Mouse (Mus musculus): Measurements from ENCODE around the gene Pf4. TPM values are rescaled to one million over a fixed set of nuclear protein-coding genes. Genes with fewer than 3 reads are reported as not detected.

Pf4 gene
- total RNA-seq (2017), result 16.0 to 186 TPM (median 23.8 TPM) in 3 replicates

DNA sequence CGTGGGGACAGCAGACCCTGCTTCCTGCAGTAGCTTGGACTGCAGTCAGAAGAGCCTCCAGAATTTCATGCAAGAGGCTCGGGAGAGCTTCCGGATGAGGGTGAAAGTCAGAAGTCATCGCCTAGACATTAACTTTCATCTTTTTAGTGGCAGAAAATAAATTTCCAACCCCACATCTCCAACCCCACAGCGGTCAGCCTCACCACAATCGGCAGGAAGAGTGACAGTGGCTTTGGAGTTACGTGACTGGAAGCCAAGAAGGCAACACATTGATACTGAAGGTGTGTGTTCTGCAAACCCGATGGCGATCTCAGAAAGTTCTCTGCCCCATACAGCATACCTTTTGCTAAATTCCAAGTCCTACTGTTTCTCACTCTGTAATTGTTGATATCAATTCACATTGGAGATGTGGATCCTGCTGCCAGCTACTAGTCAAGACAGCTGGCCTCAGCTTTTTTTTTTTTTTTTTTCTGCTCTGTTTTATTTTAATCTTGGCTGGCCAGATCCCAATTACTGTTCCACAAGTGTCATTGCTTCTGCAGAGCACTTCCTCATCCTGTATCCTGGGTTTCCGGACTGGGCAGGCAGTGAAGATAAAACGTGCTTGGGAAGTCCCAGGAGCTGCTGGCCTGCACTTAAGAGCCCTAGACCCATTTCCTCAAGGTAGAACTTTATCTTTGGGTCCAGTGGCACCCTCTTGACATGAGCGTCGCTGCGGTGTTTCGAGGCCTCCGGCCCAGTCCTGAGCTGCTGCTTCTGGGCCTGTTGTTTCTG lies at the start of gene Pf4:
Pf4 (plus strand) TSS at position 556 of the 774 bp plus-strand sequence.
- 0 out of 2 replicates have a peak, but pooled peaks have one; percentile 9 for ATAC-seq (replicated peaks; ENCODE audit: insufficient number of reproducible peaks, low FRiP score, low TSS enrichment, poor library complexity, severe bottlenecking)

DNA sequence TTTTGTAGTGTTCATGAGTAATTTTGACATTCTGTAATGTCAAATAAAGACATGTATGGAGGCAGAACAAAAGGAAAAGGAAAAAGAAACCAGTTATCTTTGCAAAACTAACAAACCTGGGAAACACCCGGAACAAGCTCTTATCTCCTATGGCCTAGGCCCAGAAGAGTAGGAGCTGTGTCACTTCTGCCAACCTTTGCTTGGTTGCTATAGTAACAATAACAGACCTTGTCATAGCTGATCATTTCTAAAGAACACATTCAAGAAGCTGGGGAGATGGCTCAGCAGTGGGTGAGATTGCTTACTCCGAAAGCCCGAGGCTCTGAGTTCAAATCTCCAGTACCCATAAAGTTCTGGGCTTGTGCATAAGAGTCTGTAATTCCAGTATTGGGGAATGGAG lies 49.6 kb upstream of the Pf4 start:
- no peak for ATAC-seq (replicated peaks; ENCODE audit: insufficient number of reproducible peaks, low FRiP score, low TSS enrichment, poor library complexity, severe bottlenecking)

DNA sequence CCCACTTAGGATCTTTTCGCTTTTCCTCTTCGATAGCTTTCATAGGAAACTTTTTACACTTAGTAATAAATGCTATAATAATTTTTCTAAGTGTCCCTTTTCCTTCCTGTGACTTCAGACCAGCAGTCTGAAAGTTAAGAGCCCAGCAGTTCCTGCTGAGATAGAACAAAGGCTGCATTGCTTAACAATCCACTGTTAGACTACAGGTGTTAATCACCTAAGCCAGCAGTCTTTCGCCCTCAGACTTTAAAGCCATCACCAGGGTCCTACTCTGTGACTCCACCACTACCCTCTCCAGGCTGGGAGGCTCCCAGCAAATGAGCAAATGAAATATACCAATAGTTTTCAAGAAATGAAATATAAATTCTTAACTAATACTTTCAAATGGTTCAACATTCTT lies 44.0 kb upstream of the Pf4 start:
- no peak for ATAC-seq (replicated peaks; ENCODE audit: insufficient number of reproducible peaks, low FRiP score, low TSS enrichment, poor library complexity, severe bottlenecking)

DNA sequence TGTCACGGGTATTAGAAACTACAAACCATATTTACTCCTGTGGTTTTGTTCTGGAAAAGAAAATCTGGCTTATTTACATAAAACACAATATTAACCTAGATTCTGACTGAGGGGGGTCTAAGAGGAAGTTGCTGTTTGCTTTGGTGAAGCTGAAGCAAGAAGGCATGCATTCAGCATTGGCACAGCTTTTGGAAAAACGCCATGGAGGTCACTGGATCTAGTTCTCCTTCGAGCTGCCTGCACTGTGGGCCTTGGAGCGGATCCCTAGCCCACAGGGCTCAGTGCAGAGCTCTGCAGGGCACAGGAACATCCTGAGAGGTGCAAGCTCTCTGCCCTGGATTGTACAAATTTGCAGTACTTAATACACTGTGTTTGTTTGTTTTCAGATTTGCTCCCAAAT lies 40.8 kb upstream of the Pf4 start:
- no peak for ATAC-seq (replicated peaks; ENCODE audit: insufficient number of reproducible peaks, low FRiP score, low TSS enrichment, poor library complexity, severe bottlenecking)

DNA sequence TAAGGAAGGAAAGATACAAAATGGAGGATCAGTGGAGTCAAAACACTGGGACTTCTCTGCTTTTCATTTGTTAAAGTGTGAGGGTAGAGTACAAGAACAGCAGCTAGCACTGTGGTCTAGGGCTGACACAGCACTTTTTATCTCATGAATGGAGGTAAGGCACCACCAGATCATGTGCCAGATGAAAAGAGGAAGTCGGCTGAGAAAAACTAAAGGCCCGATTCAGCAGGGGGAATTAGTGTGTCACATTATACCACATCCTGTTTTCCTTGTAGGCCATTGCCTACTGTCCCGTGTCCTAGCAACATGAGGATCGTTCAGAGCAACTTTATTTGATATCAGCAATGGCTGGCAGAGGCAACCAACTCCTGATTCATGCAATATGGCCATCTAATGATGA lies 30.2 kb upstream of the Pf4 start:
- peak; percentile 98 for ATAC-seq (replicated peaks; ENCODE audit: insufficient number of reproducible peaks, low FRiP score, low TSS enrichment, poor library complexity, severe bottlenecking)

DNA sequence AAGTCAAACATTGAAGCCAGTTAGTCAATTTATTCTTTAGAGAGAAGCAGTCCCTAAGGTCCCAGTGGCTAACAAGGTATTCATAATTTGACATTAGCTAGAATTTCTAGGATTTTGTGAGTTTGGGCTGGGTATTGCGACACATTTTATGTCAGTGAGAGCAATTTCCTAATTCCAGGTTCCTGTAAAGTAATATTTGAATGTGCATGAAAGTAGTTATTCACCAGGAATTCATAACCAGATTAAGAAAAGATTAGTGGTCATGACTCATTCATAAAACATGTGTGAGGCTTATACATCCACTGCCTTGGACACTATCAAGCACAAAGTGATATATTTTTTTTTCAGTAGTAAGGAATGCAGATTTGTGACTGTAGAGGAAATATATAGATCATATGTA lies 18.3 kb upstream of the Pf4 start:
- ATAC-seq (replicated peaks; ENCODE audit: insufficient number of reproducible peaks, low FRiP score, low TSS enrichment, poor library complexity, severe bottlenecking), result no peak

DNA sequence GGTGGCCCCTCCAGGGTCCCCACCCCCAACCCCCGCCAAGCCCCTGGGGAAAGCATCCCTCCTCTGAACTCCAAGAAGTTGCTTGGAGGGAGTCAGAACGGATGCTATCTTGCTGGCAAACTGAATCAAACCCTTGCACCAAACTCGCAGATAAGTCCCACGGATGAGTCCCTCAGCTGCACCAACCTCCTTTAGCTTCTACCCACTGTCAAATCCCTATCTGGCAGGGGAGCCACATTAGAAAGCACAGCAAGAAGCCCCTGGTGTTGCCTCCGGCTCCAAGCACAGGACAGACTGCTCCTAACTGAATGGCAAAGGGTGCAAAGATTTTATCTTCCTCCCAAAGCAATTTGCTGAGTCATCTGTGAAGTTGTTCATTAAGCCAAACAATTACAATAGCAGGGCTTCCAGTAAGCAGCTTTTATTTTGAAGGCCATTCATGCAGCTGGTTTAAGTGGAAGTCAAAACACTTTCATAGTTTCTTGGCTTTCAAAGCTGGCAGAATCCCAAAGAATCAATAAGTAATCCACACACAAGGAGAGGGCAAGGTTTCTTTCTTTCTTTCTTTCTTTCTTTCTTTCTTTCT lies 14.1 kb upstream of the Pf4 start:
- ATAC-seq (replicated peaks; ENCODE audit: insufficient number of reproducible peaks, low FRiP score, low TSS enrichment, poor library complexity, severe bottlenecking), result no peak

DNA sequence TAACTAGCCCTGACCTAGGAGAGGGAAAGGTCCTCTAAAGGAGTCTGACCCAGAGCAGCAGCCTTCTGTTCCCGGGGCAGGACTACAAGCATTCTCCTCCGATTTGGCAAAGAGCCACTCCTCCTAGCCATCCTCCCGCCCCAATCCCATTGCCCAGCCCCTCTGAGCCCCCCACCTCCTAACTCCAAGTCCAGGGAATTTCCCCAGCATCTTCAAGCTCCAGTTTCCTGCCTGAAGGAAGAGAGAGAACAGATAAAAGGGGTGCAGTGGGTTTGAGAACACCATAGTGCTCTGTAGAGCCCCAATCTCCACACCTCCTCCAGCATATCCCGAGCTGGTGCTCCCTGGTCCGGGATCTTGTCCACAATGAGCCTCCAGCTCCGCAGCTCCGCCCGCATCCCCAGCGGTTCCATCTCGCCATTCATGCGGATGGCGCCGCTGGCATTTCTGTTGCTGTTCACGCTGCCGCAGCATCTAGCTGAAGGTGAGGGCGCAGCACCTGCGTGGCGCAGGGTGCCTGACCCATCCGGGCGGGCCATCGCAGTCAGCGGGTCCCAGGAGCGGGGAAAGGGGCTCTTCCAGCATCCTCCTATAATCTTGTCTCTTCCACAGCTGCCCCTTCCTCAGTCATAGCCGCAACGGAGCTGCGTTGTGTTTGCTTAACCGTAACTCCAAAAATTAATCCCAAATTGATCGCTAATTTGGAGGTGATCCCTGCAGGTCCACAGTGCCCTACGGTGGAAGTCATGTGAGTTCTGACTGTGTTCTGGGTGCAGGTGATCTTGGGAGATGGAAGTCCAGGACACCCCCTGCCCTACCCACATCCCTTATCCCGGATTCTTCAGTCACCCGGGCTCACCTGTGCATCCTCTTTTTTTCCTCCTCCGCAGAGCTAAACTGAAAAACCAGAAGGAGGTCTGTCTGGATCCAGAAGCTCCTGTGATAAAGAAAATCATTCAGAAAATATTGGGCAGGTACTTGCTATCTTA lies 12.9 kb upstream of the Pf4 start, which contains the start of gene Cxcl5:
Cxcl5 (plus strand) TSS at position 284 of the 989 bp plus-strand sequence.
- ATAC-seq (replicated peaks; ENCODE audit: insufficient number of reproducible peaks, low FRiP score, low TSS enrichment, poor library complexity, severe bottlenecking), result no peak

DNA sequence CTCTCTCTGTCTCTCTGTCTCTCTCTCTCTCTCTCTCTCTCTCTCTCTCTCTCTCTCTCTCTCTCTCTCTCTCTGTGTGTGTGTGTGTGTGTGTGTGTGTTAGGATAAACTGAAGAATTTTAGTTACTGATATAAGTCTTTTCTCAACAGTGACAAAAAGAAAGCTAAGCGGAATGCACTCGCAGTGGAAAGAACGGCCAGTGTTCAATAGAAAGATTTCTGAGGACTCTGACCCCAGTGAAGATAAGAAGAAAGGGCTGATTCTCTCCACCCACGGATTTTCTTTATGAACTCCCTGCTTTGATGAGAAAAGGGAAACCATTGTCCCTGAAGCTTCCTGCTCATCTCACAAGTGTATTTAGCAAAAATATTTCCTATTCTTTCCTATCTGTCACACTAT lies 11.9 kb upstream of the Pf4 start:
- ATAC-seq (replicated peaks; ENCODE audit: insufficient number of reproducible peaks, low FRiP score, low TSS enrichment, poor library complexity, severe bottlenecking), result no peak

DNA sequence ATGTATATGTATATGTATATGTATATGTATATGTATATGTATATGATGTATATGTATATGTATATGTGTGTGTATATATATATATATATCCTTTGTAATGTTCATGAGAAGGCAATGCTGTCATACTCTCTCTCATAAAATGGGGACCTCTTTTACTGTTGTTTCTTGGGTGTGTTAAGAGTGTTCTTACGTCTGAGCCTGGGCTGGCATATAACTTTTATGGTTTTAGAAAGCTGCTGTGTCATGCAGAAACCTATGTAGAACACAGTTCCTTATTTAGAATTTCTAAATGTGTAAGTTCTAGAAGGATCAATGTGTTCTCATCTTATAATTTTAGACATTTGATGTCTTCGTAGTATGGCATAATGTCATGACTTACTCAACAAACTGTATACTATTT lies 11.4 kb upstream of the Pf4 start:
- ATAC-seq (replicated peaks; ENCODE audit: insufficient number of reproducible peaks, low FRiP score, low TSS enrichment, poor library complexity, severe bottlenecking), result no peak

DNA sequence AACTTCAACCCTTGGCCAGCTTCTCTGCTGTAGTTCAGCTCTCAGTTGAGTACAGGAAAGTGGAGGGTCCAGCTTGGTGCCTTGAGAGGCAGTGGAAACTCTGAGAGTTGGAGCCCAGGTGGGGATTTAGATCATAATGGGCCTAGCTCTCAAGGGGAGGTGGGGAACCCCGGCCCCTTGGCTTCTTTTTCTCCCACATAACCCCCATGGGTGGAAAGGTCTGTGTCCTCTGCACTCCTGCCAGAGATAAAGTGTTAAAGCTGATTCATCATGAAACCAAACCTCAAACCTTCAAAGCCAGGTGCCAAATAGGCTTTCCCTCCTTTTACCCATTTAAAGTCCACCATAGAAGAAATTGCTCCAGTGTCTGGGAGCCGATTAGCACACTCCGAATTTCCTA lies 10.4 kb upstream of the Pf4 start:
- ATAC-seq (replicated peaks; ENCODE audit: insufficient number of reproducible peaks, low FRiP score, low TSS enrichment, poor library complexity, severe bottlenecking), result no peak

DNA sequence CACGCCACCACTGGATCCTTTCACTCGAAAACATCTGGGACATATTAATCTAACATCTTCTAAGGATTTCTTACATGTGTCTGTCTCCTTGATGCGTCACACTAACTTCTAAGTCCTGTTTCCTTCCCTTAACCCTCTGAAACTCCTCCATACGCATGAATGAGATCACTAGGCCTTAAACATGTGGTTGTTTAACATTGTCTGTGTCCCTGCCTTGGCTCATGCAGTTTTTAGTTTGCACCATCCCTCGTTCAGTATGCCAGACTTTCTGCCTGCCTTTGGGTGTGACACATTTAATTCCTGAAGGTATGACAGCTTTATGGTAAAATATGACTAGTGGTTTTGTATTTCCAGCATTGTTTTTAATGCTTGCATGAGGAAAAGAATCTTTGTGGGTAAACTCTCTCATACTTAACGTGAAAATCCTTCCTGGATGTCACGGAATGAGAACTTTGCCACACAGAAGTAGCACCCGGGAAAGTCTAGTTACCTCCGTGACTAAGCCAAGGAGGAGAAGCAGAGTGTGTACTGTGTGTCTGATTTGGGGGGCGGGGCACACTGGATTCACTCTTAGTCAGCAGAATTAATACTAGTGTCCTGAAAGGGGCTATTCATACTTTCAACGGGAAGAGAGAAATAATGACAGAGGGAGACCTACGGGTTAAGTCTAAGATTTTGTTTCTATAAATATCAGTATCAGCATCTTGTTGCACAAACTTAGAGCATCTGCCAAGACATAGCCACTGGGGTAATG lies 8.1 kb upstream of the Pf4 start:
- no peak for ATAC-seq (replicated peaks; ENCODE audit: insufficient number of reproducible peaks, low FRiP score, low TSS enrichment, poor library complexity, severe bottlenecking)

DNA sequence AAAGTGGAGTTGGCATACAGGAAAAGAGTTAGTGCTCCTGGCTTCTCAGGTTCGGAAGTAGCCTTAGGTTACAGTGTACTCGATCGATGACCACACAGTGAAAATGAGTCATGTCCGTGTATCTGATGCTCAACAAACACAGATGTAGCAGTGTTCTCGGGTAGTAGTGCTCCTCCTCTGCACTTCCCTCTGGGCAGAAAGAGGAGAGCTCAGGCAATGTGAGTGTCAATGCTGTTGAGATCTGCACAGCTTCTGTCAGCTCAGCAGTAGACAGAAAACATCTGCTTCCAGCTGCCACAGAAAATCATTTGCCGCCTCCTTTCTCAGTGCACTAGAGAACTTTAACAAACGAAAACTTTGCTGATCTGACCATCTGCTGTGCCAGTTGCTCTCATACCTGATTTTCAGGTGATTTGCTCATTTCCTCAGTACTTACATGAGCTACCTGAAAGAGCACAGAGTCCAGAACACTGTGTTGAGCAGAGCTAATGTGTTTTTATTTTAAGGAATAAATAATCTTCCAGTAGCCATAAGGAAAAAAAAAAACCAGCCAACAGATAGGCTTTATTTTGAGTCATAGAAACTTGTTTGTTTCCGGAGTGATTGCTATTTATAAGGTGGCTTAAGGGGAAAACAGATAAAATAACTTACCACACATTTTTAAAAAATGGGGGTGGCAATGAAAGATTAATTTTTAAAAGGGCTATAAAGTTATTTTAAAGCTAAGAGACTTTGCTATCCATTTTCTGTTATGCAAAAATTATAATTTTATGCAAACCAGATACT lies 6.2 kb upstream of the Pf4 start:
- ATAC-seq (replicated peaks; ENCODE audit: insufficient number of reproducible peaks, low FRiP score, low TSS enrichment, poor library complexity, severe bottlenecking), result no peak

DNA sequence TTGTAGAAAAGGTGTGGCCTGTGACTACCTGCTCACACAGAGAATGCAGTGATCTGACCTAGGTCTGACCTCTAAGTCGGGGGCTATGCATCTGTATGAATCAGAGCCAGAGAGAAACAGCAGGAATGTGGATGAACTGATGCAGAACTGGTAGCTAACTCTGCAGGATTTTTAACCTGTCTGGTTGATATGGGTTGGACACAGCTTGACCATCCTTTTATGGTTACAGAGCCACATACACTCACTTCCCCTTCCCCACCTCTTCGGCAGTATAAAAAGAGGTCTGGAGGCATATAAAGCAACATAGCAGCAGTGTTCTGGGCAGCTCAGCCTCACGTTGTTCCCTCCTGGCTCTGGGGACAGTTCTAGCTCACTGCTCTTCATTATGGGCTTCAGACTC lies 4.0 kb upstream of the Pf4 start, which contains the start of gene Ppbp:
Ppbp (plus strand) TSS at position 301 of the 400 bp plus-strand sequence.
- no peak for ATAC-seq (replicated peaks; ENCODE audit: insufficient number of reproducible peaks, low FRiP score, low TSS enrichment, poor library complexity, severe bottlenecking)

DNA sequence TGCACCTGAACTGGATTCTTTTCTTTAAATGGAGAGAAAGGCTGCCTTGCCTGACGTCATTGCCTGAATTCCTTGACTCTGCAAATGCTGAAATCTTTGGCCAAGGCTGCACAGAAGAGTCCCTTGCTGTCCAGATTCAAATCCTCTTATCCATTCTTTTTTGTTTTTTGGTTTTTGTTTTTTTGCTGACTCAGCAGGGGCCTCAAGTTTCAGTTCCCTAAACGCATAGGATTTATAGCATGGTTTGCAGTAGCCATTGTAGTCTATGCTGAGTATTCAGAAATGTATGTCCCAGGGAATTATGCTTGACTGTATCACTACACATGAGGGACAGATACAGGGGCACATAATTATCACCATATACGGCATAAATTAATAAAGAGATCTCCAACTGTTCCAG lies 866 bp upstream of the Pf4 start:
- ATAC-seq (replicated peaks; ENCODE audit: insufficient number of reproducible peaks, low FRiP score, low TSS enrichment, poor library complexity, severe bottlenecking), result no peak

DNA sequence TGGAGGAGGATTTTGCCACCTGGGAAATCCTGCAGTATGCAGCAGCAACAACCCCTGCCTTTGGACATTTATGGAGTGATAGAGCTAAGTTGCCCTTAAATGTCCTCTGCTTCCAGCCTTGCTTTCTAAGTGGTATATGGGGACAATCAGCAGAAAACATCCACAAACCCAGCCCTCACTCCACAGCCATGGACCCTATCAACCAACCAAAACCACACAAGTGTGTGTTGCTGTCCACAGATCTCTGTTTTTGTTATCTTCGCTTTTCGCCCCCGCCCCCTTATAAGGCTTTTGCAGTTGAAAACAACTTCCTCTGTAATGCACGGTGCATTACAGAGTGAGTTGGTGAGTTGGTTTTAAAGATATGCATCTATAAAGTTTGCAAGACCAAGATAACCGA lies 3.3 kb downstream of the Pf4 start:
- ATAC-seq (replicated peaks; ENCODE audit: insufficient number of reproducible peaks, low FRiP score, low TSS enrichment, poor library complexity, severe bottlenecking), result 0 out of 2 replicates have a peak, but pooled peaks have one; percentile 12

DNA sequence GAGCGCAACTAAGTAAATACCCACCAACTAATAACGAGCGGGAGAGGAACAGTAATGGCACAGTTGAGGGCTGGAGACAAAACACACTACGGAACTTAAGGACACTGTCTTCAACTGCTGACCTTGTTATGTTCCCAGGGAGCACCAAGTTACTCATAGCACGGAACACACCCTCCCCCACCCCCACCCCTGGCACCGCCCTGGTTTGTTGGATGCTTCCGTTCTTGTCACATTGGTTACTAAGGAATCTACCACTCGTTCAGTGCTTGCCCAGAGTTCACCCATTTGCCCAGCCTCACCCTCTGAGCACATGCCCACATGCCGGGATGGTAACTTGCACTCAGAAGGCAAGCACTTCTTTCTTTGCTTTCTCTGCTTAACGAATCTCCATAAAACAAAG lies 5.4 kb downstream of the Pf4 start:
- ATAC-seq (replicated peaks; ENCODE audit: insufficient number of reproducible peaks, low FRiP score, low TSS enrichment, poor library complexity, severe bottlenecking), result no peak

DNA sequence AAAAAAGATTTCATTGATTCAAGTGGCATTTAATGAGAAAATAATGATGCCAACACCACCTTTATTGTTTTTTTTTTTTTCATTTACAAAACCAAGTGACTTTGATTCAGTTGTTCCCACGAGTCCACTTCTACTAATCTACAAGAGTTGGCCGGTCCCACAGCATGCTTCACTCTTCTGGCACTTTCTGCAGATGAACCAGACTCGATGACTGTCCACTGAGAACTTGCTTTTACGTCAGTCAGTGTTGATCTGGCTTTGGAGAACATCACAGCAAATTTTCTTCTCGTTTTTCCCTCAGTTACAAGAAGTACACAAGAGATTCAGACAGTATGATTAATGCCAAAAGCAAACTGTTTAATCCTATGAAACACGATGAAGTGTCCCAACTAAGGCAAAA lies 6.6 kb downstream of the Pf4 start:
- no peak for ATAC-seq (replicated peaks; ENCODE audit: insufficient number of reproducible peaks, low FRiP score, low TSS enrichment, poor library complexity, severe bottlenecking)
